Mouse (Mus musculus) liver, adult 10 weeks (tissue): Measurements from ENCODE around the gene Anapc10. TPM values are rescaled to one million over a fixed set of nuclear protein-coding genes. Genes with fewer than 3 reads are reported as not detected.

ENCODE experiments used
- polyA plus RNA-seq: library from polyadenylated mRNA; stranded (reverse); fragments of 350-450 nt; fragmentation: Illumina TruSeq; extraction: RNeasy Lipid Tissue Mini Kit (QIAGEN cat#74804); gene quantifications from one replicate; pipeline ENCODE4 v1.2.3, GENCODE M21; 2014; ENCODE audit warnings: low read depth, low replicate concordance

The Anapc10 gene
- polyA plus RNA-seq = 12.6 TPM

GRCm38 (mm10) chr8:79711064-79711961 is at the start of gene Anapc10, which contains the start of gene Abce1:
Gene Anapc10 (plus strand): TSS chr8:79711820.
Gene Abce1 (minus strand): TSS chr8:79711740.

Other genes with a start within 250 kb of the Anapc10 start
- gene Otud4, start 72.2 kb upstream of the Anapc10 start, polyA plus RNA-seq = 28.3 TPM
- gene Abce1, start 80 bp upstream of the Anapc10 start, polyA plus RNA-seq = 115 TPM